8 mouse cellular contexts compared by ENCODE assay signal in the genomic region with DNA sequence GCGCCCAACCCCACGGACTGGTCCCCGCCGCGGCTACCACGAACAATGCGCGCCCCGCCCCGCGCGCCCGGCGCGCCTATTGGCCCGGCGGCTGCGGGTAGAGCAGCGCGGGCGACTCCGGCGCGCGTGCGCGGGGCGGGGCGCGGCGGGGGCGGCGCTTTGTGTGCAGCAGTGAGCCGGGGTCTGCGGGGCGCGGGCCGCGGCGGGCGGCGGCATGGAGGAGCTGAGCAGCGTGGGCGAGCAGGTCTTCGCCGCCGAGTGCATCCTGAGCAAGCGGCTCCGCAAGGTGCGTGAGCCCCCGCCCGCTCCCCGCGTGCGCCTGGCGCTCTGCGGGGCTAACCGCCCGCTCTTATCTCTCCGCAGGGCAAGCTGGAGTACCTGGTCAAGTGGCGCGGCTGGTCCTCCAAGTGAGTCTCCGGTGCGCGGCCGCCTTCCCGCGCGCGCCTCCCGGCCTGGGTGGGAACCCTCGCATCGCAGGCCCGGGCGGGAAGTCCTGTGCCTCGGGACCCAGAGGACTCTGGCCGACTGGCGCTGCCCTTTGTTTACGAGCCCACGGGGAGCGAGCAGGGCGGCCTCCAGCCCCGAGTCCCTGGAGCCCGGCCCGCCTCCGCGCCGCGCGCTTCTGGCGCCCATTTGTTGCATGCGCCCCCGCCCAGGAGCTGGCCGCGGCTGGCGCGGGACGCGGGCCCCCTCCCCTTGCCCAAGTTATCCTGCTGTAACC. TPM values are rescaled to one million over a fixed set of nuclear protein-coding genes. Genes with fewer than 3 reads are reported as not detected.
DNase-seq lines count a peak whose midpoint lies in the region; ATAC-seq and TF ChIP-seq lines count a peak whose summit lies in the region.

Gene Cbx2, plus strand, starts transcription at position 68 of the 721 bp plus-strand sequence.

- peak within 1 kb of the TSS; percentile 97 for H3K4me3 ChIP-seq in heart, adult 2 months
- peak within 1 kb of the TSS; percentile 92 for H3K4me3 ChIP-seq in limb, embryonic 13.5 days
- H3K4me3 ChIP-seq in midbrain, embryonic 13.5 days (replicated peaks), result peak within 1 kb of the TSS; percentile 93
- H3K4me3 ChIP-seq in spleen, adult 2 months (ENCODE audit: extremely low read depth, insufficient read depth, insufficient read length), result peak within 1 kb of the TSS; percentile 78

- TF ChIP-seq CTCF in heart, adult 2 months (IDR thresholded peaks at IDR 0.05), result no peak; the same call in 1 of the 2 replicates
- no peak for TF ChIP-seq CTCF in spleen, adult 2 months (IDR thresholded peaks at IDR 0.05; ENCODE audit: extremely low read depth, insufficient read depth, insufficient read length, insufficient replicate concordance)

- peak; percentile 84 for DNase-seq in 3134 (ENCODE audit: extremely low read depth, insufficient read length, low spot score)
- peak; percentile 68 for DNase-seq in adrenal gland, adult 8-10 months
- peak; percentile 91 for DNase-seq in embryo, embryonic 9.5 days (ENCODE audit: extremely low spot score)
- peak; percentile 94 for DNase-seq in heart, adult 2 months
- peak; percentile 89 for DNase-seq in kidney, adult 18-20 months
- DNase-seq in spleen, adult 2 months (ENCODE audit: low read depth in 1 of 2, low spot score in 2 of 2), result peak in 1 of 2 experiments; percentile 80

- peak within 1 kb of the TSS; percentile 77 for H3K4me2 ChIP-seq in limb, embryonic 13.5 days (replicated peaks)
- peak within 1 kb of the TSS; percentile 96 for H3K4me2 ChIP-seq in midbrain, embryonic 13.5 days (replicated peaks)

- H3K79me2 ChIP-seq in heart, adult 2 months (replicated peaks; ENCODE audit: control insufficient read depth, insufficient read depth, low read length), result no peaks in the 10 kb centered on the region

- H3K36me3 ChIP-seq in heart, adult 2 months (ENCODE audit: control insufficient read depth, insufficient read depth, low read length), result no peaks in the 10 kb centered on the region
- H3K36me3 ChIP-seq in limb, embryonic 13.5 days, result peaks cover 27% of the 10 kb centered on the region
- peaks cover 21% of the 10 kb centered on the region for H3K36me3 ChIP-seq in midbrain, embryonic 13.5 days
- H3K36me3 ChIP-seq in spleen, adult 2 months (ENCODE audit: control insufficient read depth, insufficient read depth, low read length), result no peaks in the 10 kb centered on the region

- intact Hi-C loops in heart, adult 2 months (cut with DNase I), result no loop called here

- ATAC-seq in limb, embryonic 13.5 days (ENCODE audit: low FRiP score, low read depth), result peak; percentile 88
- peak; percentile 92 for ATAC-seq in midbrain, embryonic 13.5 days

- H3K4me1 ChIP-seq in heart, adult 2 months (ENCODE audit: control insufficient read depth, insufficient read depth, low read length), result peaks cover 5% of the 10 kb centered on the region
- peaks cover 40% of the 10 kb centered on the region for H3K4me1 ChIP-seq in limb, embryonic 13.5 days
- H3K4me1 ChIP-seq in midbrain, embryonic 13.5 days (replicated peaks), result peaks cover 52% of the 10 kb centered on the region
- peaks cover 5% of the 10 kb centered on the region for H3K4me1 ChIP-seq in spleen, adult 2 months (ENCODE audit: control insufficient read depth, insufficient read depth, insufficient read length)

- peak within 1 kb of the TSS; percentile 79 for H3K9ac ChIP-seq in heart, adult 2 months (ENCODE audit: low read depth, low read length)
- H3K9ac ChIP-seq in limb, embryonic 13.5 days, result peak within 1 kb of the TSS; percentile 97
- peak within 1 kb of the TSS; percentile 96 for H3K9ac ChIP-seq in midbrain, embryonic 13.5 days (replicated peaks)

- H3K9me3 ChIP-seq in limb, embryonic 13.5 days, result no peaks in the 10 kb centered on the region
- H3K9me3 ChIP-seq in midbrain, embryonic 13.5 days, result no peaks in the 10 kb centered on the region

- no peaks in the 10 kb centered on the region for H3K27me3 ChIP-seq in heart, adult 2 months (ENCODE audit: control insufficient read depth, insufficient read depth, low read length)
- no peaks in the 10 kb centered on the region for H3K27me3 ChIP-seq in limb, embryonic 13.5 days
- peaks cover 12% of the 10 kb centered on the region for H3K27me3 ChIP-seq in midbrain, embryonic 13.5 days
- H3K27me3 ChIP-seq in spleen, adult 2 months (ENCODE audit: control insufficient read depth, insufficient read depth, low read length), result peaks cover 7% of the 10 kb centered on the region

- no peak for TF ChIP-seq POLR2A in heart, adult 2 months (IDR thresholded peaks at IDR 0.05; ENCODE audit: insufficient read depth, low read depth, low read length)
- TF ChIP-seq POLR2A in spleen, adult 2 months (IDR thresholded peaks at IDR 0.05; ENCODE audit: low read depth, low read length), result no peak

- no peak for TF ChIP-seq EP300 in heart, adult 2 months (IDR thresholded peaks at IDR 0.05; ENCODE audit: insufficient read depth, low read depth, low read length)

- H3K27ac ChIP-seq in heart, adult 2 months, result peak within 1 kb of the TSS; percentile 76
- peak within 1 kb of the TSS; percentile 97 for H3K27ac ChIP-seq in limb, embryonic 13.5 days
- H3K27ac ChIP-seq in midbrain, embryonic 13.5 days, result peak within 1 kb of the TSS; percentile 92
- H3K27ac ChIP-seq in spleen, adult 2 months (ENCODE audit: insufficient read depth, low read length), result no peak within 1 kb of the TSS

- under 1% methylated on average over 97 of the region's 99 CpGs for WGBS in heart, adult 2 months
- WGBS in limb, embryonic 13.5 days, result under 1% methylated on average over 86 of the region's 99 CpGs
- whole genome bisulfite sequencing in midbrain, embryonic 13.5 days, result under 1% methylated on average over 83 of the region's 99 CpGs
- WGBS in spleen, adult 2 months, result under 1% methylated on average over 83 of the region's 99 CpGs

RNA-seq across cellular contexts. Expression of gene Cbx2, which starts in this region (rescaled TPM):
- 1 to 10 TPM; 4.6 to 8.1 (median 5.6) TPM for total RNA-seq in adrenal gland, adult 8-10 months (2022)
- total RNA-seq in heart, adult 2 months (2021), result 1 to 10 TPM; 1.7 to 2.3 TPM
- 2.3 and 3.0 TPM in 2 replicates for polyA plus RNA-seq in heart, adult 2 months (2012; rRNA removed)
- polyA plus RNA-seq in limb, embryonic 13.5 days (2015; fragmentation: Nextera tagmentation; extraction: Ambion mirVana), result 62.8 and 66.7 TPM in 2 replicates
- polyA plus RNA-seq in midbrain, embryonic 13.5 days (2015; fragmentation: Nextera tagmentation; extraction: Ambion mirVana), result 34.7 and 35.5 TPM in 2 replicates
- 1.8 and 2.1 TPM in 2 replicates for polyA plus RNA-seq in spleen, adult 2 months (2012; rRNA removed)
